Mouse (Mus musculus) sigmoid colon, adult 10 weeks (tissue): ENCODE measurements around the gene Stk17b. TPM values are rescaled to one million over a fixed set of nuclear protein-coding genes. Genes with fewer than 3 reads are reported as not detected.

ENCODE experiments used
- polyA plus RNA-seq: library from polyadenylated mRNA; stranded (reverse); fragments of 350-450 nt; fragmentation: Illumina TruSeq; extraction: RNeasy Lipid Tissue Mini Kit (QIAGEN cat#74804); gene quantifications from one replicate; pipeline ENCODE4 v1.2.3, GENCODE M21; 2014; ENCODE audit warnings: low read depth, low replicate concordance

Stk17b gene
- polyA plus RNA-seq: 324 TPM

GRCm38 (mm10) chr1:53784721-53785418 is at the start of gene Stk17b:
Stk17b (minus strand) TSS chr1:53785224.

GRCm38 (mm10) chr1:53706431-53707361 is 78.3 kb downstream of the Stk17b start, which contains the start of gene Dnah7a:
Dnah7a (minus strand) TSS chr1:53706784.

Other genes starting within 250 kb of the Stk17b start
- gene Dnah7a, start 78.4 kb downstream of the Stk17b start, polyA plus RNA-seq: 0.50 TPM